20 mouse cellular contexts compared by ENCODE assay signal in the genomic region with DNA sequence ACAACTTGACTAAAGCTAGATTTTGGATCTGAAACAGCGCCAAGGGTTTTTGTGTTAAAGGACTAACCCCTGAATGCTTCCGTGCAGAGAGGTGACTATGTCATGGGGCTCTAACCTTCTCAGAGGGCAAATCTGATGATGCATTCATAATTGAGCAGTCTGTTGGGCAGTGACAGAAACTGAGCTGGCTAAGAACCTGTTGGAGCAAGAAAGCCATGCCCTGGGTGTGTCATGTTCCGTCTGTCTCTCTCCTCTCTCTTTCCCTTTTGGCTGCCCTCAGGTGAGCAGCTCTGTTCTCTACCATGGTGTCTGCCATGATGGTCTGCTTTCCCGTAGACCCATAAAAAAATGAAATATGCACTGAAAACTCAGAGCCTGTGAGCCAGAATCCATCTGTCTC. TPM values are rescaled to one million over a fixed set of nuclear protein-coding genes. Genes with fewer than 3 reads are reported as not detected.
DNase-seq lines count a peak whose midpoint lies in the region; ATAC-seq and TF ChIP-seq lines count a peak whose summit lies in the region.
"Had no signal": no experiment of that assay in that cellular context is flagged by ENCODE, and none has a peak within 500 bp of the region (broad histone marks: within the 10 kb centered on the region; RNA-seq: fewer than 3 reads in every experiment).

No protein-coding gene starts in this region.

- DNase-seq in heart, adult 11 months = peak; percentile 73
- DNase-seq in stomach, postnatal 0 days (ENCODE audit: low spot score) = no peak
- DNase-seq: adrenal gland, adult 2 months; adrenal gland, adult 8-10 months; adrenal gland, postnatal 10 days; adrenal gland, postnatal 14 days; adrenal gland, postnatal 25 days; adrenal gland, postnatal 36 days; B cell, adult 2 months; cerebellum, adult 11 months; cerebellum, adult 11-12 months; cerebellum, adult 18-20 months had no signal

- H3K4me2 ChIP-seq in heart, embryonic 11.5 days = no peak overlapping the region
- no peak overlapping the region for H3K4me2 ChIP-seq in stomach, postnatal 0 days (replicated peaks; ENCODE audit: low read depth)

- TF ChIP-seq CTCF in stomach, postnatal 0 days (IDR thresholded peaks at IDR 0.05; ENCODE audit: low read depth) = no peak

- H3K4me1 ChIP-seq in heart, embryonic 11.5 days (ENCODE audit: control insufficient read depth, insufficient read depth, low read length) = no peaks in the 10 kb centered on the region
- 0 out of 2 replicates have a peak, but pooled peaks cover 3% of the 10 kb centered on the region for H3K4me1 ChIP-seq in stomach, postnatal 0 days (replicated peaks; ENCODE audit: control insufficient read depth, insufficient read depth)

- no peak for ATAC-seq in heart, embryonic 11.5 days (replicated peaks; ENCODE audit: insufficient number of reproducible peaks, low FRiP score, low TSS enrichment)
- ATAC-seq in stomach, postnatal 0 days (ENCODE audit: low FRiP score, low TSS enrichment) = peak; percentile 68; the same call in 1 of the 2 replicates
- no peak for ATAC-seq in megakaryocyte progenitor cell, adult 5-6 weeks (replicated peaks; ENCODE audit: poor library complexity)
- ATAC-seq: activated CD4-positive, CD25-positive, alpha-beta regulatory T cell, adult 4 months; CD4-positive, CD25-positive, alpha-beta regulatory T cell, adult 4 months; Patski had no signal

- no peaks in the 10 kb centered on the region for H3K36me3 ChIP-seq in heart, embryonic 11.5 days (ENCODE audit: control insufficient read depth, insufficient read depth, low read length)
- no peaks in the 10 kb centered on the region for H3K36me3 ChIP-seq in stomach, postnatal 0 days (ENCODE audit: control insufficient read depth, insufficient read depth, low read length)
- H3K36me3 ChIP-seq: G1E had no signal

- H3K9ac ChIP-seq in heart, embryonic 11.5 days (ENCODE audit: low read depth, low read length) = no peak overlapping the region
- H3K9ac ChIP-seq in stomach, postnatal 0 days (ENCODE audit: low read length) = no peak overlapping the region

- no peak overlapping the region for H3K4me3 ChIP-seq in heart, embryonic 11.5 days (ENCODE audit: low read depth, low read length)
- no peak overlapping the region for H3K4me3 ChIP-seq in stomach, postnatal 0 days (ENCODE audit: low read depth, low read length)

- H3K27ac ChIP-seq in heart, embryonic 11.5 days (ENCODE audit: low read depth, low read length) = no peak overlapping the region
- no peak overlapping the region for H3K27ac ChIP-seq in stomach, postnatal 0 days (replicated peaks)

- H3K9me3 ChIP-seq in heart, embryonic 11.5 days (replicated peaks; ENCODE audit: control insufficient read depth, low read length) = no peaks in the 10 kb centered on the region
- H3K9me3 ChIP-seq in stomach, postnatal 0 days (ENCODE audit: control insufficient read depth, low read length) = no peaks in the 10 kb centered on the region
- H3K9me3 ChIP-seq: G1E had no signal

- H3K27me3 ChIP-seq in heart, embryonic 11.5 days (ENCODE audit: control insufficient read depth, insufficient read depth, low read length) = no peaks in the 10 kb centered on the region
- H3K27me3 ChIP-seq in stomach, postnatal 0 days (ENCODE audit: control insufficient read depth, insufficient read depth, low read length) = no peaks in the 10 kb centered on the region
- H3K27me3 ChIP-seq: CH12.LX, Patski had no signal

- WGBS in heart, embryonic 11.5 days (ENCODE audit: insufficient replicate concordance) = 84% methylated on average over 4 of the region's 4 CpGs
- WGBS in stomach, postnatal 0 days = 71% methylated on average over 4 of the region's 4 CpGs

- no peak for TF ChIP-seq EP300 in stomach, postnatal 0 days (optimal IDR thresholded peaks at IDR 0.05)

RNA-seq across cellular contexts. Expression of a gene that starts 44.0 kb away (rescaled TPM):
- 1.3 and 3.1 TPM in 2 replicates for polyA plus RNA-seq in heart, embryonic 11.5 days (2014; fragmentation: Nextera tagmentation; extraction: Ambion mirVana)
- polyA plus RNA-seq in stomach, postnatal 0 days (2015; fragmentation: Nextera tagmentation; extraction: Ambion mirVana) = 54.4 and 63.6 TPM in 2 replicates
- total RNA-seq in megakaryocyte progenitor cell, adult 5-6 weeks (2015) = not detected in 2 replicates
- total RNA-seq in megakaryocyte progenitor cell, adult 5-6 weeks (2017) = not detected in 2 replicates
- total RNA-seq: MEL had no signal
- polyA plus RNA-seq: activated CD4-positive, CD25-positive, alpha-beta regulatory T cell, adult 4 months; CD4-positive, CD25-positive, alpha-beta regulatory T cell, adult 4 months had no signal

Comparison
In these comparisons a context has a peak if more than half of its experiments do, and no peak if none do; other contexts are left out.
1. RNA of a gene that starts 44.0 kb away (polyA plus RNA-seq): 54.4 to 63.6 TPM in stomach, postnatal 0 days; 1.3 to 3.1 TPM in heart, embryonic 11.5 days; every median in the first group is over 10 times any median in the second.